Mouse (Mus musculus) layer of hippocampus, postnatal 36 days (tissue): ENCODE data around the gene Dag1. TPM values are rescaled to one million over a fixed set of nuclear protein-coding genes. Genes with fewer than 3 reads are reported as not detected.
"Not testable (repeated sequence)": the region's sequence is repeated elsewhere in the genome, so short reads cannot be mapped to it uniquely, and the experiment has no call there.

Experiments
- DNase-seq, 2 experiments: peaks; one replicate each; pipeline ENCODE4 v3.0.0; 2022
- total RNA-seq, 2 experiments: library from RNA; stranded (reverse); gene quantifications; 2 replicates each; pipeline ENCODE4 v1.2.3; 2021

Dag1 gene
- 10 to 100 TPM; 77.8 to 82.4 TPM for total RNA-seq

GRCm38 (mm10) chr9:108263690-108264190 is at the start of gene Dag1:
Gene Dag1 (minus strand): TSS chr9:108263958.
- DNase-seq: peak; percentile 97 to 98

DNA sequence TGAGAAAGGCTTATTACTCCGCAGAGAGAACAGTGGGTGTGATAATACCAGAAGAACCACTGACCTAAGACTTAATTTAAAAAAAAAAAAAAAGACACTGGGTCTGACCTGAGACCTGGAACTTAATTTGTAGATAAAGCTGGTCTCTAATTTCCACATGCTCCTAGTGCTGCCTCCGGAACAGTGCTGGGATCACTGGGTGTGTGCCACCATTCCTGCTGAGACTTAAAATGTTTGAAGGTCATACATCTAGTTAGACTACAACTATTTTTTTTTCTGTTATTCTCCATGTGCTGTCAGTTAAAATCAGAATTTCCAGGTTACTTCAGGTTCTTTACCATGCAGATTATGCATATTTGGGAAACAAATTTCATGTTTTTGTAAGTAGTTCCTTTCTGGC is 44.4 kb upstream of the Dag1 start:
- DNase-seq: no peak

DNA sequence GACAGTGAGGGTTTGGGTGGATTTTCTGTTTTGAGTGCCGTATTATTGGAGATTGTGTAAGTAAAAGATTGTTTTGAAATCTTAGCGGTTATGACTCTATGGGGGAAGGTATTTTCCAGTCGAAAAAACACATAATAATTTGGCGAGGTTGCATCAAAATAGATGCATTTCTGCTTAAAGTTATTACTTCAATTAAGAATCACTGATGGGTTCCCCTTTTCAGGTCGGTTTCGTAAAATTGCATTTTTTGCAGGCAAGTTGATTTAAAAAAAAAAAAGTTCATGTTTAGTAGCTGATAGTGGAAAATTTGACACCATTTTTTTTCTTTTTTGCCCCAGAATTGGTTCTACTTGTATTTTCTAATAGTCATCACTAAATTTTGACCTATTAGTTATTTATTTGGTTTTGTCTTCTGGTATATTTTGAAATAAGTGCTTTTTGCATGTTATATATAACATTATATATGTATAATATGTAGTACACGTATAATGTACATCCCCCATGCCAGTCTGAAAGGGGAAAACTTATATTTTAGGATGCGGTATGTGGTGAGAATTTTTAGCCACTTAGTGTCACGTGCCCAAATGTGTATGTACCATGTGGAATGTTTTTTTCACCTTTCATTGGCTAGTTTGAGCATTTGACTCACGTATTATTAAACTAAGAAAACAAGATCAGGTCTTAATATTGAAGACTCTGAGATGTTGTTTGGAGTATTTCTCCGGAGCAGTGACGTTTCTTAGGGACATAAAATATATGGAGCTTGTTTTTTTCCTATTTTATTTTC is 43.5 kb upstream of the Dag1 start:
- DNase-seq: no peak

DNA sequence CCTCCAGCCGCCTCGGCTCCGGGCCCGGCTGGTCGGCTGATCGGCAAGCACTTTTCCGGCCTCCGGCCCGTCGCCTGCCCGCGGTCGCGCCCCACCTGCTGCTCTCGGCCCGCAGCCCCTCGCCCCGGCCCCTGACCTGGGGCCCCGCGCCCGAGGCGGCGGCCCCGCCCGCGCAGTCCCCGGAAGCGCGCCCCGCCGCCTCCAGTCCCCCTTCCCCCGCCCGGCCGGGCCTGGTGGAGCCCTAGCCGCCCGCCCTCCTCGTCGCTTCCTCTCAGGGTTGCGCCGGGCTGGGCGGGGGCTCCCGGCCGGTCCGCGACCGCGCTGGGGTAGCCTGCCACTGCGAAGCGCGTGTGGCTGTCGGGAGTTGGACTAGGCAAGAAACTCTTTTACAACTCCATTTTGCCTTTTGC is 42.8 kb upstream of the Dag1 start:
- DNase-seq: no peak

DNA sequence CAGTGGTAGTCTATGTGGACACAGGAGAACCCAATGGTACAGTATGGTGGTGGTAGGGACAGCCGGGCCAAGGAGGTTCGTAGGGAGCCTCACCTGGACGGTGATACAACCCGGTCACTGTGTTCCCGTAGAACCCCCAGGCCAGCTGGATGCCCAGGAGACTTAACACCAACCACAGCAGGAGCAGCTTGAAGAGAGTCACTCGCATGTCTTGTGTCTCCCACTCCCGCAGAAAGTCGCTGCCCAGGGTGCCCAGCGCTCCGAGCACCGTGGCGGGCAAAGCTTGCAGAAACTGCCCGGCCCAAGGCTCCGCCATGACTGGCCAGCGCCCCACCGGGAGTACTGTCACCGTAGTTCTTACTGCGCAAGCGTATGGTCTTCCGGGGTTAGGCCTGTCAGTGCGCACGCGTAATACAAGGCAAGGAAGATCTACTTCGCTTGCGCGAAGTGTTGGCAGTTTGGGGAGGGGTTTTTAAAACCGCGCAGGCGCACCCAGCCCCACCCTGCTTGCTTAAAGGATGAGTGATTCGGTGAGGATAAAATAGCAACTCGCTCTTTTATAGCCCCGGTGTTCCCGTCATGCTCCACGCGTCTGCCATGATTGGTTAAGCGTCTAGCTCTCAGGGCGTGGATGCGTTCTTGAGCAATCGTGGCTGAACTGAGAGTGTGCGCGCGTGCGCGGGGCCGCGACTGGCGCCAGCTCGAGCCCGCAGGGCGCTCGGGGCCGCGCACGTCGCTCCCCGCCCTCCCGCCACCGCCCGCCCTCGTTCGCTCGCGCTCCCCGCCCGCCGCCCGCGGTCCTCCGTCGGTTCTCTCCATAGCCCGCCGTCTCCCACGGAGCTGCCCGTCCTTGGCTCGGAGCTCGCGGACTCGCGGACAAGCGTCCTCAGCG is 42.1 kb upstream of the Dag1 start, which contains the start of the genes Rhoa and Tcta:
Gene Rhoa, plus strand, starts transcription at position 501 of the 892 bp plus-strand sequence.
Gene Tcta, minus strand, starts transcription at position 532 of the 892 bp plus-strand sequence.
- DNase-seq: peak; percentile 99

GRCm38 (mm10) chr9:108305170-108305569 is 41.4 kb upstream of the Dag1 start:
- DNase-seq: no peak

- no peak for DNase-seq
Measured at GRCm38 (mm10) chr9:108304716-108305115, 41.0 kb upstream of the Dag1 start.

DNA sequence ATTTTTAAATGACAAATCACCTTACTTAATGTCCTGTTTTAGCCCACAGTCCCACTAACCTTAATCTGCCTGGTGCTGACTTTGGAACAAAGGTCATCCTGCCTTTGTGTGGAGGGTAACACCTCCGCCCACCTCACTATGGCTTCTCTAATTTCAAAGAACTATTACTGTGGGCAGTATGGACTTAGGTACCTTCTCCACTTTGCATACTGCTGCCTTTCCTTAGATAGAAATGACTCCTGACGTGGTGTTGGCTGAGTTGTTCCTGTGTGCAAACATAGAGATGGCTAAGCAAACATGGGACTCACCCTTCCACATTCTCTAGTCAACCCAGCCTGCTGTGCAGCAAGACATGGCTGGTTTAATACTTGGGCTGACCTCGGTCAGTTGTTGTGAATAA is 38.1 kb upstream of the Dag1 start:
- no peak for DNase-seq

- DNase-seq: no peak
Measured at GRCm38 (mm10) chr9:108296453-108297355, 32.9 kb upstream of the Dag1 start, which contains the start of gene Amt. Gene Amt (plus strand): TSS chr9:108296853.

GRCm38 (mm10) chr9:108290773-108291172 is 27.0 kb upstream of the Dag1 start:
- no peak for DNase-seq

- DNase-seq: peak; percentile 90 to 91
Measured at GRCm38 (mm10) chr9:108290016-108290750, 26.4 kb upstream of the Dag1 start, which contains the start of gene Nicn1. Gene Nicn1 (plus strand): TSS chr9:108290429.

DNA sequence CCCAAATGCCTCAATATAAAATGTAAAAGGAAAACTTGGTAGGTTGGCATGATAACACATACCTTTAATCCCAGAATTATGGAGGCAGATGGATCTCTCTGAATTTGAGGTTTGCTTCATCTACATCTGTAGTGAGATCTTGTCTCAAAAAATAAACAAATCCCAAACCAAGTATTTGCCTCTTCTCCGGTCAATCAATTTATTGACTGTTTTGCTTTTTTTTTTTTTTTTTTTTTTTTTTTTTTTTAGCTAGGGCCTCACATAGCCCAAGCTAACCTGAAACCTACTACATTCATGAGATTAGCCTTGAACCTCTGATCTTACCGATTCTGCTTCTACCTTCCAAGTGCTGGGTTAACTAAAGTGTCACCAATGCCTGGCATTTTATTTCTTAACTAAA is 25.6 kb upstream of the Dag1 start:
- DNase-seq: no peak

DNA sequence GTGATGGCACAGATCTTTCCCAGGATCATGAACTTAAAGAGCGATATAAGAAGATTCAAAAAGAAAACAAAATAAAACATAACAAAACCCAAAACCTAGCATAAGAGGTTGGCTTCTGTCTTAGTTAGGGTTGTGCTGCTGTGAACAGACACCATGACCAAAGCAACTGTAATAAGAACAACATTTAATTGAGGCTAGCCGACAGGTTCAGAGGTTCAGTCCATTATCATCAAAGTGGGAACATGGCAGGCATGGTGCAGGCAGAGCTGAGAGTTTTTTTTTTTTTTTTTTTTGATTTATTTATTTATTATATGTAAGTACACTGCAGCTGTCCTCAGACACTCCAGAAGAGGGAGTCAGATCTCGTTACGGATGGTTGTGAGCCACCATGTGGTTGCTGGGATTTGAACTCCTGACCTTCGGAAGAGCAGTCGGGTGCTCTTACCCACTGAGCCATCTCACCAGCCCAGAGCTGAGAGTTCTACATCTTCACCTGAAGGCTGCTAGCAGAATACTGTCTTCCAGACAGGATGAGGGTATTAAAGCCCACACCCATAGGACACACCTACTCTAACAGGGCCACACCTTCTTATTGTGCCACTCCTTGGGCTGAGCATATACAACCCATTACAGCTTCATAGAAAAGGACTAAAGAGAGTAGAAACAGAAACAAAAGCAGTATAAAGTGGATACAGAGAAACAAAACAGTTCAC is 23.9 kb upstream of the Dag1 start:
- DNase-seq: not testable (repeated sequence)

GRCm38 (mm10) chr9:108284410-108284809 is 20.7 kb upstream of the Dag1 start:
- no peak for DNase-seq

- no peak for DNase-seq
Measured at GRCm38 (mm10) chr9:108280071-108280828, 16.5 kb upstream of the Dag1 start.

- no peak for DNase-seq
Measured at GRCm38 (mm10) chr9:108278697-108279450, 15.1 kb upstream of the Dag1 start.

GRCm38 (mm10) chr9:108275331-108275659 is 11.5 kb upstream of the Dag1 start:
- DNase-seq: no peak

GRCm38 (mm10) chr9:108274476-108275330 is 10.9 kb upstream of the Dag1 start:
- DNase-seq: no peak
